In genomic region chr2:31472406-31473065, GRCm38 (mm10) we compare ENCODE assay signal across 8 mouse cellular contexts. TPM values are rescaled to one million over a fixed set of nuclear protein-coding genes. Genes with fewer than 3 reads are reported as not detected.
DNase-seq lines count a peak whose midpoint lies in the region; ATAC-seq and TF ChIP-seq lines count a peak whose summit lies in the region.

No protein-coding gene starts in this region.

- WGBS in heart, postnatal 0 days, result 44% methylated on average over 10 of the region's 10 CpGs
- WGBS in heart, embryonic 11.5 days (ENCODE audit: insufficient replicate concordance), result 43% methylated on average over 10 of the region's 10 CpGs
- 28% methylated on average over 10 of the region's 10 CpGs for WGBS in liver, embryonic 16.5 days (ENCODE audit: insufficient replicate concordance)

- no peak overlapping the region for H3K4me2 ChIP-seq in heart, postnatal 0 days (ENCODE audit: low read depth, low read length)
- no peak overlapping the region for H3K4me2 ChIP-seq in heart, embryonic 11.5 days
- peak overlapping the region; percentile 65 for H3K4me2 ChIP-seq in liver, embryonic 16.5 days (ENCODE audit: low read depth, low read length)

- no peaks in the 10 kb centered on the region for H3K4me1 ChIP-seq in heart, postnatal 0 days (ENCODE audit: control insufficient read depth, insufficient read depth)
- H3K4me1 ChIP-seq in heart, embryonic 11.5 days (ENCODE audit: control insufficient read depth, insufficient read depth, low read length), result 0 out of 2 replicates have a peak, but pooled peaks cover 4% of the 10 kb centered on the region
- H3K4me1 ChIP-seq in liver, embryonic 16.5 days (ENCODE audit: control insufficient read depth, low read depth, low read length), result no peaks in the 10 kb centered on the region; the same call in none of the 2 replicates

- H3K36me3 ChIP-seq in heart, postnatal 0 days (replicated peaks; ENCODE audit: control insufficient read depth, insufficient read depth, low read length), result no peaks in the 10 kb centered on the region
- H3K36me3 ChIP-seq in heart, embryonic 11.5 days (ENCODE audit: control insufficient read depth, insufficient read depth, low read length), result no peaks in the 10 kb centered on the region
- no peaks in the 10 kb centered on the region for H3K36me3 ChIP-seq in liver, embryonic 16.5 days (ENCODE audit: control insufficient read depth, insufficient read depth)

- TF ChIP-seq EP300 in heart, postnatal 0 days (IDR thresholded peaks at IDR 0.05; ENCODE audit: low read depth), result no peak

- H3K9ac ChIP-seq in heart, postnatal 0 days (replicated peaks; ENCODE audit: low read depth, low read length), result no peak overlapping the region
- H3K9ac ChIP-seq in heart, embryonic 11.5 days (ENCODE audit: low read depth, low read length), result no peak overlapping the region
- no peak overlapping the region for H3K9ac ChIP-seq in liver, embryonic 16.5 days (ENCODE audit: low read depth, low read length)

- peaks cover 37% of the 10 kb centered on the region for H3K27me3 ChIP-seq in heart, postnatal 0 days (ENCODE audit: control insufficient read depth, insufficient read depth, low read length)
- H3K27me3 ChIP-seq in heart, embryonic 11.5 days (ENCODE audit: control insufficient read depth, insufficient read depth, low read length), result peaks cover 33% of the 10 kb centered on the region
- H3K27me3 ChIP-seq in liver, embryonic 16.5 days (ENCODE audit: control insufficient read depth, insufficient read depth, low read depth, low read length), result peaks cover 4% of the 10 kb centered on the region; the same call in 1 of the 2 replicates

- ATAC-seq in heart, postnatal 0 days (ENCODE audit: insufficient read depth, low read depth), result no peak
- ATAC-seq in heart, embryonic 11.5 days (replicated peaks; ENCODE audit: insufficient number of reproducible peaks, low FRiP score, low TSS enrichment), result no peak
- ATAC-seq in liver, embryonic 16.5 days (ENCODE audit: low read depth), result no peak

- no peak overlapping the region for H3K4me3 ChIP-seq in heart, postnatal 0 days (ENCODE audit: low read depth, low read length)
- no peak overlapping the region for H3K4me3 ChIP-seq in heart, embryonic 11.5 days (ENCODE audit: low read depth, low read length)
- peak overlapping the region; percentile 63 for H3K4me3 ChIP-seq in liver, embryonic 16.5 days (ENCODE audit: low read depth, low read length)

- DNase-seq in heart, postnatal 0 days (ENCODE audit: low spot score), result peak; percentile 18
- peak; percentile 58 for DNase-seq in urinary bladder, postnatal 14 days (ENCODE audit: low spot score)
- no peak for DNase-seq in urinary bladder, postnatal 36 days (ENCODE audit: low spot score in 2 of 2)
- DNase-seq in embryo, embryonic 11 days, result peak; percentile 66
- peak; percentile 74 to 88 for DNase-seq in spleen, postnatal 4 days (ENCODE audit: low spot score in 2 of 2)
- no peak for DNase-seq in Muller cell, postnatal 12 days (ENCODE audit: inconsistent ontology term)

- peak; percentile 82 for TF ChIP-seq CTCF in heart, postnatal 0 days (IDR thresholded peaks at IDR 0.05; ENCODE audit: low read depth)

- no peak overlapping the region for H3K27ac ChIP-seq in heart, postnatal 0 days (ENCODE audit: low read depth)
- no peak overlapping the region for H3K27ac ChIP-seq in heart, embryonic 11.5 days (ENCODE audit: low read depth, low read length)
- no peak overlapping the region for H3K27ac ChIP-seq in liver, embryonic 16.5 days (ENCODE audit: low read length)

- no peaks in the 10 kb centered on the region for H3K9me3 ChIP-seq in heart, postnatal 0 days (replicated peaks; ENCODE audit: control insufficient read depth, low read length)
- H3K9me3 ChIP-seq in heart, embryonic 11.5 days (replicated peaks; ENCODE audit: control insufficient read depth, low read length), result no peaks in the 10 kb centered on the region
- H3K9me3 ChIP-seq in liver, embryonic 16.5 days (replicated peaks; ENCODE audit: control insufficient read depth, low read length), result no peaks in the 10 kb centered on the region

RNA-seq across cellular contexts. Expression of gene Ass1, which starts 2.5 kb away (rescaled TPM):
- 8.2 and 16.8 TPM in 2 replicates for total RNA-seq in heart, postnatal 0 days (2014; rRNA removed; ENCODE audit: low replicate concordance)
- 4.3 and 4.9 TPM in 2 replicates for polyA plus RNA-seq in heart, postnatal 0 days (2015; fragmentation: Nextera tagmentation; extraction: Ambion mirVana)
- 8.8 and 9.0 TPM in 2 replicates for polyA plus RNA-seq in heart, embryonic 11.5 days (2014; fragmentation: Nextera tagmentation; extraction: Ambion mirVana)
- polyA plus RNA-seq in liver, embryonic 16.5 days (2015; fragmentation: Nextera tagmentation; extraction: Ambion mirVana), result 399 and 480 TPM in 2 replicates

Comparison
In these comparisons a context has a peak if more than half of its experiments do, and no peak if none do; other contexts are left out.
1. DNase-seq: peak in heart, postnatal 0 days (single experiment), urinary bladder, postnatal 14 days (single experiment), embryo, embryonic 11 days (single experiment) and spleen, postnatal 4 days (2 of 2); none in urinary bladder, postnatal 36 days (0 of 2) and Muller cell, postnatal 12 days (single experiment).
2. RNA of gene Ass1, which starts 2.5 kb away (polyA plus RNA-seq): 399 to 480 TPM in liver, embryonic 16.5 days; 8.8 to 9.0 TPM in heart, embryonic 11.5 days and 4.3 to 4.9 TPM in heart, postnatal 0 days; every median in the first group is over 10 times any median in the second.